In genomic region chr2:114763276-114763675, GRCm38 (mm10) we compare ENCODE assay signal across 18 mouse cellular contexts.
DNase-seq lines count a peak whose midpoint lies in the region; ATAC-seq and TF ChIP-seq lines count a peak whose summit lies in the region.
"Had no signal": no experiment of that assay in that cellular context is flagged by ENCODE, and none has a peak within 500 bp of the region (broad histone marks: within the 10 kb centered on the region; RNA-seq: fewer than 3 reads in every experiment).

No protein-coding gene starts in this region.

- no peaks in the 10 kb centered on the region for H3K4me1 ChIP-seq in hindbrain, embryonic 16.5 days (ENCODE audit: control insufficient read depth, insufficient read depth, low read depth, low read length)
- no peaks in the 10 kb centered on the region for H3K4me1 ChIP-seq in hindbrain, embryonic 10.5 days (replicated peaks)
- peaks cover 8% of the 10 kb centered on the region; the same call in 1 of the 2 replicates for H3K4me1 ChIP-seq in forebrain, embryonic 13.5 days
- H3K4me1 ChIP-seq in forebrain, postnatal 0 days (ENCODE audit: insufficient read depth), result no peaks in the 10 kb centered on the region
- H3K4me1 ChIP-seq: embryonic facial prominence, embryonic 10.5 days; intestine, embryonic 15.5 days had no signal

- H3K27ac ChIP-seq in hindbrain, embryonic 16.5 days (ENCODE audit: low read depth, low read length), result no peak overlapping the region
- no peak overlapping the region for H3K27ac ChIP-seq in hindbrain, embryonic 10.5 days
- no peak overlapping the region for H3K27ac ChIP-seq in forebrain, embryonic 13.5 days
- H3K27ac ChIP-seq in forebrain, postnatal 0 days (ENCODE audit: low read depth, low read length), result no peak overlapping the region
- H3K27ac ChIP-seq: embryonic facial prominence, embryonic 10.5 days; intestine, embryonic 15.5 days had no signal

- WGBS in hindbrain, embryonic 16.5 days, result 29% methylated on average over 4 of the region's 4 CpGs
- WGBS in hindbrain, embryonic 10.5 days, result 68% methylated on average over 4 of the region's 4 CpGs
- 13% methylated on average over 4 of the region's 4 CpGs for WGBS in forebrain, embryonic 13.5 days
- 16% methylated on average over 4 of the region's 4 CpGs for WGBS in forebrain, postnatal 0 days

- H3K36me3 ChIP-seq in hindbrain, embryonic 16.5 days (ENCODE audit: control insufficient read depth, insufficient read depth, low read length), result no peaks in the 10 kb centered on the region
- H3K36me3 ChIP-seq in hindbrain, embryonic 10.5 days, result no peaks in the 10 kb centered on the region
- no peaks in the 10 kb centered on the region for H3K36me3 ChIP-seq in forebrain, embryonic 13.5 days (ENCODE audit: poor library complexity, severe bottlenecking)
- no peaks in the 10 kb centered on the region for H3K36me3 ChIP-seq in forebrain, postnatal 0 days (ENCODE audit: insufficient read depth)
- H3K36me3 ChIP-seq: embryonic facial prominence, embryonic 10.5 days; intestine, embryonic 15.5 days had no signal

- H3K9me3 ChIP-seq in hindbrain, embryonic 16.5 days (ENCODE audit: control insufficient read depth, low read length), result no peaks in the 10 kb centered on the region
- no peaks in the 10 kb centered on the region for H3K9me3 ChIP-seq in hindbrain, embryonic 10.5 days
- no peaks in the 10 kb centered on the region for H3K9me3 ChIP-seq in forebrain, embryonic 13.5 days (replicated peaks)
- H3K9me3 ChIP-seq in forebrain, postnatal 0 days (ENCODE audit: low read length), result no peaks in the 10 kb centered on the region
- H3K9me3 ChIP-seq: embryonic facial prominence, embryonic 10.5 days; intestine, embryonic 15.5 days had no signal

- ATAC-seq in hindbrain, embryonic 16.5 days, result 0 out of 2 replicates have a peak, but pooled peaks have one; percentile 45
- ATAC-seq in forebrain, embryonic 13.5 days, result peak; percentile 66
- peak; percentile 60; the same call in 1 of the 2 replicates for ATAC-seq in forebrain, postnatal 0 days
- ATAC-seq: activated CD4-positive, CD25-positive, alpha-beta regulatory T cell, adult 4 months; intestine, embryonic 15.5 days; Patski had no signal

- H3K9ac ChIP-seq in hindbrain, embryonic 16.5 days (ENCODE audit: low read depth, low read length), result no peak overlapping the region
- no peak overlapping the region for H3K9ac ChIP-seq in forebrain, embryonic 13.5 days
- H3K9ac ChIP-seq in forebrain, postnatal 0 days, result no peak overlapping the region
- H3K9ac ChIP-seq: intestine, embryonic 15.5 days had no signal

- no peaks in the 10 kb centered on the region for H3K27me3 ChIP-seq in hindbrain, embryonic 16.5 days (replicated peaks; ENCODE audit: control insufficient read depth, insufficient read depth, low read length)
- H3K27me3 ChIP-seq in hindbrain, embryonic 10.5 days (ENCODE audit: insufficient read depth, poor library complexity, severe bottlenecking), result no peaks in the 10 kb centered on the region
- no peaks in the 10 kb centered on the region for H3K27me3 ChIP-seq in forebrain, embryonic 13.5 days
- H3K27me3 ChIP-seq in forebrain, postnatal 0 days (ENCODE audit: insufficient read depth, low read length), result no peaks in the 10 kb centered on the region
- H3K27me3 ChIP-seq: CH12.LX; intestine, embryonic 15.5 days; Patski had no signal

- H3K4me2 ChIP-seq in hindbrain, embryonic 16.5 days (ENCODE audit: low read length), result no peak overlapping the region
- no peak overlapping the region for H3K4me2 ChIP-seq in forebrain, embryonic 13.5 days
- no peak overlapping the region for H3K4me2 ChIP-seq in forebrain, postnatal 0 days (ENCODE audit: low read depth)
- H3K4me2 ChIP-seq: intestine, embryonic 15.5 days had no signal

- no peak for DNase-seq in hindbrain, embryonic 10.5 days (ENCODE audit: low spot score)
- peak; percentile 76 for DNase-seq in brain, embryonic 14.5 days (ENCODE audit: low read depth)
- peak; percentile 27 for DNase-seq in forebrain, postnatal 0 days
- DNase-seq in lung, postnatal 36 days, result no peak
- DNase-seq: adrenal gland, postnatal 14 days; cerebellum, adult 2 months; cerebellum, postnatal 10 days; gastrocnemius, postnatal 14 days; heart, postnatal 10 days; heart, postnatal 4 days; kidney, adult 18-20 months had no signal

- TF ChIP-seq POLR2A in brain, embryonic 14.5 days (IDR thresholded peaks at IDR 0.05; ENCODE audit: borderline replicate concordance, extremely low read depth, insufficient read depth, insufficient read length, poor library complexity, severe bottlenecking), result no peak

- no peak for TF ChIP-seq CTCF in brain, embryonic 14.5 days (IDR thresholded peaks at IDR 0.05; ENCODE audit: borderline replicate concordance, extremely low read depth, insufficient read depth, insufficient read length)
- TF ChIP-seq CTCF in forebrain, postnatal 0 days (IDR thresholded peaks at IDR 0.05; ENCODE audit: low read depth), result no peak

- H3K4me3 ChIP-seq in hindbrain, embryonic 16.5 days (ENCODE audit: low read length), result no peak overlapping the region
- no peak overlapping the region for H3K4me3 ChIP-seq in hindbrain, embryonic 10.5 days
- H3K4me3 ChIP-seq in forebrain, embryonic 13.5 days, result no peak overlapping the region
- no peak overlapping the region for H3K4me3 ChIP-seq in forebrain, postnatal 0 days (ENCODE audit: low read depth, low read length)
- H3K4me3 ChIP-seq: embryonic facial prominence, embryonic 10.5 days; intestine, embryonic 15.5 days had no signal

Comparison
In these comparisons a context has a peak if more than half of its experiments do, and no peak if none do; other contexts are left out.
1. DNase-seq: peak in brain, embryonic 14.5 days (single experiment) and forebrain, postnatal 0 days (single experiment); none in hindbrain, embryonic 10.5 days (single experiment) and lung, postnatal 36 days (single experiment).
2. Peak in every context shown above with its lines, with median percentiles within 50 percentile points of each other: ATAC-seq.